8 mouse cellular contexts compared by ENCODE assay signal in the genomic region with DNA sequence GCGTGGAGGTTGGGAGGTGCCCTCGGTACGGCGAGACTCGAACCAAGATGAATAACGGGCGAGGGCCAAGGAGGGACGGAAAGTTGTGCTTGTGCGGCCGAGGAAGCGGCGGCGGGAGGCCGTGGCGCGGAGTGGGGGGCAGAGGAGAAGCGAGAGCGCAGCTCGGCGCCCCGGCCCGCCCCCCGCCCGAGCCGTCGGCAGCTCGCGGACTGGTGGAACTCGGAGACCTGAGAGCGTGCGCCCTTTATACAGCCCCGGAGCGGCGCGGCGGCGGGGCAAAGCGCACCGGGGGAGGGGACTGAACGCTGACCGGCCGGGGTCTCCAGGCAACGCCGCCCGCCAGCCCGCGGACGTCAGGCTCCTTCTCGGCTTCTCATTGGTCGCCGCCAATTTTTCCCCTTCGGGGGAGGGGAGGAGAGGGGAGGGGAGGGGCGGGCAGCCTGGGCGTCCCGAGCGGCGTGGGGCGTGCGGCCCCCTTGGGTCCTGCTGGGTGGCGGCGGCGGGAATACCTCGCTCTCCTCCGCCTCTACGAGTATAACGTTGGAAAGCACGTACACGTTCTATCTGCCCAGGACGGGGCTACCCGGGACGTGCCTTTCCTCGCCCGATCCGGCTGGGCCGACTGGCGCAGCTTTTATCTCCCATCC. TPM values are rescaled to one million over a fixed set of nuclear protein-coding genes. Genes with fewer than 3 reads are reported as not detected.
DNase-seq lines count a peak whose midpoint lies in the region; ATAC-seq lines count a peak whose summit lies in the region.

TSS of gene Zfp36l2 (minus strand) at position 221 of the 647 bp plus-strand sequence.

- H3K9ac ChIP-seq in hindbrain, embryonic 14.5 days = peak within 1 kb of the TSS; percentile 70

- H3K4me3 ChIP-seq in hindbrain, embryonic 14.5 days (replicated peaks; ENCODE audit: low read length) = peak within 1 kb of the TSS; percentile 58

- peak within 1 kb of the TSS; percentile 98 for H3K4me2 ChIP-seq in hindbrain, embryonic 14.5 days (replicated peaks)

- peak; percentile 92 for DNase-seq in R1 (ENCODE audit: low read depth, low spot score)
- DNase-seq in cerebellum, postnatal 36 days = peak; percentile 38 to 56
- peak; percentile 78 to 84 for DNase-seq in frontal cortex, postnatal 36 days (ENCODE audit: low spot score in 2 of 2)
- DNase-seq in hindbrain, embryonic 14.5 days (ENCODE audit: low spot score) = peak; percentile 84
- DNase-seq in layer of hippocampus, postnatal 36 days = peak; percentile 84 to 87
- peak; percentile 97 for DNase-seq in lung, postnatal 36 days
- DNase-seq in retina, embryonic 14.5 days (ENCODE audit: low spot score) = peak; percentile 95
- peak; percentile 93 for DNase-seq in thymus, postnatal 4 days

- peaks cover 11% of the 10 kb centered on the region; the same call in 1 of the 2 replicates for H3K4me1 ChIP-seq in hindbrain, embryonic 14.5 days (replicated peaks; ENCODE audit: control insufficient read depth, insufficient read depth, low read length)

- H3K27me3 ChIP-seq in hindbrain, embryonic 14.5 days (ENCODE audit: control insufficient read depth, insufficient read depth, low read length) = peaks cover 27% of the 10 kb centered on the region

- H3K27ac ChIP-seq in hindbrain, embryonic 14.5 days = peak within 1 kb of the TSS; percentile 84

- peak; percentile 86 for ATAC-seq in hindbrain, embryonic 14.5 days (ENCODE audit: low FRiP score)

- no peaks in the 10 kb centered on the region for H3K9me3 ChIP-seq in hindbrain, embryonic 14.5 days (ENCODE audit: control insufficient read depth, low read length)

- under 1% methylated on average over 64 of the region's 76 CpGs for WGBS in hindbrain, embryonic 14.5 days

- peaks cover 16% of the 10 kb centered on the region; the same call in 1 of the 2 replicates for H3K36me3 ChIP-seq in hindbrain, embryonic 14.5 days (replicated peaks; ENCODE audit: control insufficient read depth, insufficient read depth)

RNA-seq across cellular contexts. Expression of gene Zfp36l2, which starts in this region (rescaled TPM):
- polyA plus RNA-seq in hindbrain, embryonic 14.5 days (2014; fragmentation: Nextera tagmentation; extraction: Ambion mirVana) = 6.8 and 7.9 TPM in 2 replicates
- total RNA-seq in layer of hippocampus, postnatal 36 days (2021) = 10 to 100 TPM; 20.8 to 22.3 TPM

Comparison
In these comparisons a context has a peak if more than half of its experiments do, and no peak if none do; other contexts are left out.
1. Peak in every context shown above with its lines: DNase-seq, ATAC-seq, H3K4me3 ChIP-seq and H3K27ac ChIP-seq.
2. DNase-seq: peak in every context shown above with its lines; median percentile 97 in lung, postnatal 36 days; 95 in retina, embryonic 14.5 days; 93 in thymus, postnatal 4 days; 92 in R1; 86 in layer of hippocampus, postnatal 36 days; 84 in hindbrain, embryonic 14.5 days; 81 in frontal cortex, postnatal 36 days; 47 in cerebellum, postnatal 36 days.